Mouse (Mus musculus): Measurements from ENCODE around the gene Snapc3. TPM values are rescaled to one million over a fixed set of nuclear protein-coding genes. Genes with fewer than 3 reads are reported as not detected.

The Snapc3 gene
- polyA plus RNA-seq, 1 experiment from 2014 or later, result 99.8 TPM

- no peaks in the 10 kb centered on the region for H3K4me1 ChIP-seq (replicated peaks; ENCODE audit: control insufficient read depth, insufficient read depth, low read length)
- no peak overlapping the region for H3K9ac ChIP-seq (replicated peaks; ENCODE audit: low read depth, low read length)
- H3K27me3 ChIP-seq (replicated peaks; ENCODE audit: control insufficient read depth, insufficient read depth, low read length), result no peaks in the 10 kb centered on the region
- no peaks in the 10 kb centered on the region for H3K9me3 ChIP-seq (ENCODE audit: control insufficient read depth, low read length)
- H3K4me3 ChIP-seq (replicated peaks; ENCODE audit: low read length), result no peak overlapping the region
- peaks cover 28% of the 10 kb centered on the region for H3K36me3 ChIP-seq (ENCODE audit: control insufficient read depth, insufficient read depth)
- 95% methylated on average over 4 of the region's 4 CpGs for whole genome bisulfite sequencing
- no peak for ATAC-seq
- no peak overlapping the region for H3K4me2 ChIP-seq (ENCODE audit: low read length)
- H3K27ac ChIP-seq (ENCODE audit: low read length), result no peak overlapping the region
Observed at GRCm38 (mm10) chr4:83428845-83429244, 11.3 kb downstream of the Snapc3 start.

- Histone ChIP-seq H3K4me2 (ENCODE audit: low read length) (no peak overlapping the region), H3K27me3 (replicated peaks; ENCODE audit: control insufficient read depth, insufficient read depth, low read length) (no peaks in the 10 kb centered on the region), H3K9me3 (ENCODE audit: control insufficient read depth, low read length) (no peaks in the 10 kb centered on the region), H3K4me3 (replicated peaks; ENCODE audit: low read length) (no peak overlapping the region), H3K9ac (replicated peaks; ENCODE audit: low read depth, low read length) (no peak overlapping the region), H3K27ac (ENCODE audit: low read length) (no peak overlapping the region), H3K4me1 (replicated peaks; ENCODE audit: control insufficient read depth, insufficient read depth, low read length) (no peaks in the 10 kb centered on the region), H3K36me3 (ENCODE audit: control insufficient read depth, insufficient read depth) (peaks cover 37% of the 10 kb centered on the region)
- no peak for ATAC-seq
- WGBS, result 78% methylated on average over 7 of the region's 7 CpGs
Observed at GRCm38 (mm10) chr4:83431950-83432349, 14.4 kb downstream of the Snapc3 start.

- Histone ChIP-seq H3K4me3 (replicated peaks; ENCODE audit: low read length) (no peak overlapping the region), H3K4me1 (replicated peaks; ENCODE audit: control insufficient read depth, insufficient read depth, low read length) (no peaks in the 10 kb centered on the region), H3K36me3 (ENCODE audit: control insufficient read depth, insufficient read depth) (peaks cover 40% of the 10 kb centered on the region), H3K9ac (replicated peaks; ENCODE audit: low read depth, low read length) (no peak overlapping the region), H3K9me3 (ENCODE audit: control insufficient read depth, low read length) (no peaks in the 10 kb centered on the region), H3K27me3 (replicated peaks; ENCODE audit: control insufficient read depth, insufficient read depth, low read length) (no peaks in the 10 kb centered on the region), H3K27ac (ENCODE audit: low read length) (no peak overlapping the region), H3K4me2 (ENCODE audit: low read length) (no peak overlapping the region)
- WGBS, result 97% methylated on average over 6 of the region's 6 CpGs
- no peak for ATAC-seq
Observed at GRCm38 (mm10) chr4:83432901-83433300, 15.4 kb downstream of the Snapc3 start.

- Histone ChIP-seq H3K27ac (ENCODE audit: low read length) (no peak overlapping the region), H3K27me3 (replicated peaks; ENCODE audit: control insufficient read depth, insufficient read depth, low read length) (no peaks in the 10 kb centered on the region), H3K4me2 (ENCODE audit: low read length) (no peak overlapping the region), H3K4me3 (replicated peaks; ENCODE audit: low read length) (no peak overlapping the region), H3K36me3 (ENCODE audit: control insufficient read depth, insufficient read depth) (peaks cover 37% of the 10 kb centered on the region), H3K4me1 (replicated peaks; ENCODE audit: control insufficient read depth, insufficient read depth, low read length) (no peaks in the 10 kb centered on the region), H3K9ac (replicated peaks; ENCODE audit: low read depth, low read length) (no peak overlapping the region), H3K9me3 (ENCODE audit: control insufficient read depth, low read length) (no peaks in the 10 kb centered on the region)
- 94% methylated on average over 8 of the region's 8 CpGs for WGBS
- no peak for ATAC-seq
Observed at GRCm38 (mm10) chr4:83436375-83436774, 18.9 kb downstream of the Snapc3 start.

GRCm38 (mm10) chr4:83438116-83438515 is 20.6 kb downstream of the Snapc3 start:
- ATAC-seq, result no peak
- H3K27me3 ChIP-seq (replicated peaks; ENCODE audit: control insufficient read depth, insufficient read depth, low read length), result no peaks in the 10 kb centered on the region
- no peak overlapping the region for H3K4me3 ChIP-seq (replicated peaks; ENCODE audit: low read length)
- H3K4me1 ChIP-seq (replicated peaks; ENCODE audit: control insufficient read depth, insufficient read depth, low read length), result no peaks in the 10 kb centered on the region
- peaks cover 41% of the 10 kb centered on the region for H3K36me3 ChIP-seq (ENCODE audit: control insufficient read depth, insufficient read depth)
- no peak overlapping the region for H3K27ac ChIP-seq (ENCODE audit: low read length)
- no peaks in the 10 kb centered on the region for H3K9me3 ChIP-seq (ENCODE audit: control insufficient read depth, low read length)
- H3K9ac ChIP-seq (replicated peaks; ENCODE audit: low read depth, low read length), result no peak overlapping the region
- H3K4me2 ChIP-seq (ENCODE audit: low read length), result no peak overlapping the region

GRCm38 (mm10) chr4:83439045-83439444 is 21.5 kb downstream of the Snapc3 start:
- no peaks in the 10 kb centered on the region for H3K27me3 ChIP-seq (replicated peaks; ENCODE audit: control insufficient read depth, insufficient read depth, low read length)
- H3K4me2 ChIP-seq (ENCODE audit: low read length), result no peak overlapping the region
- H3K4me1 ChIP-seq (replicated peaks; ENCODE audit: control insufficient read depth, insufficient read depth, low read length), result no peaks in the 10 kb centered on the region
- H3K36me3 ChIP-seq (ENCODE audit: control insufficient read depth, insufficient read depth), result peaks cover 37% of the 10 kb centered on the region
- H3K9ac ChIP-seq (replicated peaks; ENCODE audit: low read depth, low read length), result no peak overlapping the region
- H3K4me3 ChIP-seq (replicated peaks; ENCODE audit: low read length), result no peak overlapping the region
- ATAC-seq, result peak; percentile 23; the same call in 1 of the 2 replicates
- H3K27ac ChIP-seq (ENCODE audit: low read length), result no peak overlapping the region
- 61% methylated on average over 5 of the region's 5 CpGs for WGBS
- no peaks in the 10 kb centered on the region for H3K9me3 ChIP-seq (ENCODE audit: control insufficient read depth, low read length)

GRCm38 (mm10) chr4:83441050-83441449 is 23.5 kb downstream of the Snapc3 start:
- H3K9ac ChIP-seq (replicated peaks; ENCODE audit: low read depth, low read length), result no peak overlapping the region
- peaks cover 33% of the 10 kb centered on the region for H3K36me3 ChIP-seq (ENCODE audit: control insufficient read depth, insufficient read depth)
- no peak overlapping the region for H3K4me2 ChIP-seq (ENCODE audit: low read length)
- 84% methylated on average over 4 of the region's 4 CpGs for WGBS
- no peak overlapping the region for H3K27ac ChIP-seq (ENCODE audit: low read length)
- H3K4me1 ChIP-seq (replicated peaks; ENCODE audit: control insufficient read depth, insufficient read depth, low read length), result no peaks in the 10 kb centered on the region
- no peaks in the 10 kb centered on the region for H3K9me3 ChIP-seq (ENCODE audit: control insufficient read depth, low read length)
- ATAC-seq, result no peak
- no peaks in the 10 kb centered on the region for H3K27me3 ChIP-seq (replicated peaks; ENCODE audit: control insufficient read depth, insufficient read depth, low read length)
- no peak overlapping the region for H3K4me3 ChIP-seq (replicated peaks; ENCODE audit: low read length)

GRCm38 (mm10) chr4:83450785-83451184 is 33.3 kb downstream of the Snapc3 start:
- Histone ChIP-seq H3K9me3 (ENCODE audit: control insufficient read depth, low read length) (no peaks in the 10 kb centered on the region), H3K4me3 (replicated peaks; ENCODE audit: low read length) (no peak overlapping the region), H3K27ac (ENCODE audit: low read length) (no peak overlapping the region), H3K27me3 (replicated peaks; ENCODE audit: control insufficient read depth, insufficient read depth, low read length) (no peaks in the 10 kb centered on the region), H3K4me1 (replicated peaks; ENCODE audit: control insufficient read depth, insufficient read depth, low read length) (no peaks in the 10 kb centered on the region), H3K4me2 (ENCODE audit: low read length) (no peak overlapping the region), H3K9ac (replicated peaks; ENCODE audit: low read depth, low read length) (no peak overlapping the region), H3K36me3 (ENCODE audit: control insufficient read depth, insufficient read depth) (peaks cover 35% of the 10 kb centered on the region)
- no peak for ATAC-seq
- WGBS, result 83% methylated on average over 4 of the region's 4 CpGs

GRCm38 (mm10) chr4:83460106-83460505 is 42.6 kb downstream of the Snapc3 start:
- no peak overlapping the region for H3K27ac ChIP-seq (ENCODE audit: low read length)
- H3K4me1 ChIP-seq (replicated peaks; ENCODE audit: control insufficient read depth, insufficient read depth, low read length), result no peaks in the 10 kb centered on the region
- H3K27me3 ChIP-seq (replicated peaks; ENCODE audit: control insufficient read depth, insufficient read depth, low read length), result no peaks in the 10 kb centered on the region
- ATAC-seq, result no peak
- H3K9me3 ChIP-seq (ENCODE audit: control insufficient read depth, low read length), result no peaks in the 10 kb centered on the region
- H3K9ac ChIP-seq (replicated peaks; ENCODE audit: low read depth, low read length), result no peak overlapping the region
- WGBS, result 92% methylated on average over 5 of the region's 5 CpGs
- H3K4me3 ChIP-seq (replicated peaks; ENCODE audit: low read length), result no peak overlapping the region
- peaks cover 43% of the 10 kb centered on the region for H3K36me3 ChIP-seq (ENCODE audit: control insufficient read depth, insufficient read depth)
- H3K4me2 ChIP-seq (ENCODE audit: low read length), result no peak overlapping the region

- Histone ChIP-seq H3K27me3 (replicated peaks; ENCODE audit: control insufficient read depth, insufficient read depth, low read length) (no peaks in the 10 kb centered on the region), H3K9me3 (ENCODE audit: control insufficient read depth, low read length) (no peaks in the 10 kb centered on the region), H3K27ac (ENCODE audit: low read length) (no peak overlapping the region), H3K4me1 (replicated peaks; ENCODE audit: control insufficient read depth, insufficient read depth, low read length) (no peaks in the 10 kb centered on the region; the same call in 1 of the 2 replicates), H3K36me3 (ENCODE audit: control insufficient read depth, insufficient read depth) (peaks cover 35% of the 10 kb centered on the region), H3K9ac (replicated peaks; ENCODE audit: low read depth, low read length) (no peak overlapping the region), H3K4me3 (replicated peaks; ENCODE audit: low read length) (no peak overlapping the region), H3K4me2 (ENCODE audit: low read length) (no peak overlapping the region)
- WGBS, result 86% methylated on average over 7 of the region's 7 CpGs
- no peak for ATAC-seq
Observed at GRCm38 (mm10) chr4:83464827-83465226, 47.3 kb downstream of the Snapc3 start.

Data from forebrain, embryonic 16.5 days (tissue).